Mouse (Mus musculus): ENCODE data around the gene Hvcn1.

Hvcn1 gene

GRCm38 (mm10) chr5:122267899-122268298, 61.3 kb downstream of the Hvcn1 start:
- POLR2A ChIA-PET = interaction anchor here in 3 of 4 experiments (0.5 to 2.4 kb wide), 22 partner anchors 10 to 125 kb away, joined by 3 to 12 read pairs (median 3); no protein-coding TSS in a partner anchor
- CTCF ChIA-PET = interaction anchor here (0.5 to 4.7 kb wide), 33 partner anchors 10 to 404 kb away, joined by 3 to 52 read pairs (median 4); no protein-coding TSS in a partner anchor

GRCm38 (mm10) chr5:122268858-122269604, 62.4 kb downstream of the Hvcn1 start:
- CTCF ChIA-PET = interaction anchor here (0.5 to 2.7 kb wide), 10 partner anchors 9 to 358 kb away, joined by 3 to 15 read pairs (median 5); partner anchors contain the start of gene Arpc3 (in 1 of the 4)
- POLR2A ChIA-PET = interaction anchor here in 3 of 4 experiments (1.3 to 2.4 kb wide), 10 partner anchors 9 to 75 kb away, joined by 3 to 12 read pairs (median 6); no protein-coding TSS in a partner anchor

GRCm38 (mm10) chr5:122272821-122273220, 66.2 kb downstream of the Hvcn1 start:
- CTCF ChIA-PET = interaction anchor here in 3 of 4 experiments (0.6 to 1.6 kb wide), 7 partner anchors 9 to 794 kb away, joined by 3 to 7 read pairs (median 4); partner anchors contain the start of gene Tctn1 (in 1 of the 3)
- POLR2A ChIA-PET = interaction anchor here in 3 of 4 experiments (0.6 to 8.6 kb wide), 27 partner anchors 9 to 426 kb away, joined by 3 to 89 read pairs (median 7); partner anchors contain the start of genes Tctn1 (in 3 of the 3), Ppp1cc (in 1 of the 3), Rad9b (in 1 of the 3) and Vps29 (in 1 of the 3)

- ChIA-PET CTCF (interaction anchor here (0.5 to 1.8 kb wide), 16 partner anchors 10 to 863 kb away, joined by 3 to 6 read pairs (median 3); partner anchors contain the start of genes Tctn1 (in 2 of the 4) and Arpc3 (in 1 of the 4)), POLR2A (interaction anchor here (0.5 to 8.6 kb wide), 50 partner anchors 9 to 1387 kb away, joined by 3 to 89 read pairs (median 5); partner anchors contain the start of genes Tctn1 (in 3 of the 4), Fam216a (in 2 of the 4), Ppp1cc (in 2 of the 4) and Rad9b (in 2 of the 4))
Measured at GRCm38 (mm10) chr5:122274785-122275184, 68.2 kb downstream of the Hvcn1 start.

GRCm38 (mm10) chr5:122278946-122279345, 72.3 kb downstream of the Hvcn1 start:
- ChIA-PET POLR2A (interaction anchor here in 2 of 4 experiments (1.7 to 8.6 kb wide), 3 partner anchors 9 to 15 kb away, joined by 6 to 89 read pairs (median 65); no protein-coding TSS in a partner anchor), CTCF (no interaction called here)

- CTCF ChIA-PET = interaction anchor here in 1 of 4 experiments (1.0 kb wide), 1 partner anchor 16 kb away, joined by 4 read pairs; the partner anchor contains the start of gene Tctn1
Measured at GRCm38 (mm10) chr5:122279799-122280421, 73.3 kb downstream of the Hvcn1 start.

GRCm38 (mm10) chr5:122280422-122280826, 73.8 kb downstream of the Hvcn1 start:
- CTCF ChIA-PET = interaction anchor here in 1 of 4 experiments (1.0 kb wide), 1 partner anchor 16 kb away, joined by 4 read pairs; the partner anchor contains the start of gene Tctn1
- POLR2A ChIA-PET = interaction anchor here in 3 of 4 experiments (0.7 to 2.4 kb wide), 5 partner anchors 13 to 239 kb away, joined by 3 to 9 read pairs (median 6); no protein-coding TSS in a partner anchor

More at GRCm38 (mm10) chr5:122279799-122280421, 73.3 kb downstream of the Hvcn1 start:
- POLR2A ChIA-PET = interaction anchor here in 3 of 4 experiments (0.7 to 2.4 kb wide), 4 partner anchors 13 to 239 kb away, joined by 3 to 9 read pairs (median 6); no protein-coding TSS in a partner anchor

GRCm38 (mm10) chr5:122280827-122281462, 74.3 kb downstream of the Hvcn1 start:
- ChIA-PET CTCF (interaction anchor here in 2 of 4 experiments (0.6 to 1.0 kb wide), 2 partner anchors 11 to 17 kb away, joined by 3 to 4 read pairs; partner anchors contain the start of gene Tctn1 (in 1 of the 2)), POLR2A (interaction anchor here in 3 of 4 experiments (0.7 to 2.4 kb wide), 5 partner anchors 12 to 67 kb away, joined by 3 to 9 read pairs (median 6); no protein-coding TSS in a partner anchor)

GRCm38 (mm10) chr5:122283828-122284182, 77.2 kb downstream of the Hvcn1 start:
- ChIA-PET POLR2A (interaction anchor here in 2 of 4 experiments (0.8 to 1.4 kb wide), 3 partner anchors 8 to 176 kb away, joined by 3 to 5 read pairs (median 3); no protein-coding TSS in a partner anchor), CTCF (no interaction called here)

GRCm38 (mm10) chr5:122284183-122285028, 77.8 kb downstream of the Hvcn1 start, which contains the start of gene Pptc7:
TSS of gene Pptc7 (plus strand) at chr5:122284365.
- POLR2A ChIA-PET = interaction anchor here in 3 of 4 experiments (0.5 to 5.8 kb wide), 15 partner anchors 8 to 1860 kb away, joined by 3 to 65 read pairs (median 4); partner anchors contain the start of gene Tctn1 (in 1 of the 3)

GRCm38 (mm10) chr5:122285029-122285766, 78.6 kb downstream of the Hvcn1 start:
- ChIA-PET POLR2A (interaction anchor here (0.5 to 5.8 kb wide), 36 partner anchors 8 to 1861 kb away, joined by 3 to 65 read pairs (median 4); partner anchors contain the start of gene Tctn1 (in 2 of the 4)), CTCF (interaction anchor here (0.6 to 1.4 kb wide), 11 partner anchors 11 to 460 kb away, joined by 3 to 4 read pairs (median 3); partner anchors contain the start of genes Rad9b (in 1 of the 4) and Tctn1 (in 1 of the 4))

More at GRCm38 (mm10) chr5:122284183-122285028, 77.8 kb downstream of the Hvcn1 start, which contains the start of gene Pptc7:
- CTCF ChIA-PET = interaction anchor here in 1 of 4 experiments (1.4 kb wide), 1 partner anchor 59 kb away, joined by 4 read pairs; no protein-coding TSS in a partner anchor

GRCm38 (mm10) chr5:122285767-122286150, 79.2 kb downstream of the Hvcn1 start:
- ChIA-PET CTCF (interaction anchor here (0.6 to 1.4 kb wide), 11 partner anchors 12 to 459 kb away, joined by 3 to 4 read pairs (median 3); partner anchors contain the start of genes Rad9b (in 1 of the 4) and Tctn1 (in 1 of the 4)), POLR2A (interaction anchor here (0.5 to 5.8 kb wide), 34 partner anchors 8 to 323 kb away, joined by 3 to 65 read pairs (median 4); partner anchors contain the start of gene Tctn1 (in 3 of the 4))

- POLR2A ChIA-PET = interaction anchor here (0.6 to 5.8 kb wide), 27 partner anchors 9 to 157 kb away, joined by 3 to 65 read pairs (median 4); partner anchors contain the start of gene Tctn1 (in 3 of the 4)
- CTCF ChIA-PET = interaction anchor here (0.6 to 1.4 kb wide), 9 partner anchors 12 to 109 kb away, joined by 3 to 4 read pairs (median 4); partner anchors contain the start of gene Tctn1 (in 1 of the 4)
Measured at GRCm38 (mm10) chr5:122286191-122286590, 79.6 kb downstream of the Hvcn1 start.

GRCm38 (mm10) chr5:122287026-122287425, 80.4 kb downstream of the Hvcn1 start:
- POLR2A ChIA-PET = interaction anchor here (0.6 to 5.8 kb wide), 19 partner anchors 8 to 1382 kb away, joined by 3 to 65 read pairs (median 4); partner anchors contain the start of gene Tctn1 (in 2 of the 4)
- CTCF ChIA-PET = interaction anchor here in 3 of 4 experiments (0.7 to 1.0 kb wide), 3 partner anchors 28 to 93 kb away, joined by 3 to 4 read pairs (median 3); partner anchors contain the start of gene Rad9b (in 1 of the 3)

All from embryonic stem cell, embryonic (primary cell).